Mouse (Mus musculus) heart, embryonic 11.5 days (tissue): ENCODE measurements at regions not wholly inside any gene's neighbourhood (a gene's known extent, or its start where the extent isn't known, plus 50 kb on each side); places are given as distances from the start of the nearest gene placed in this dataset.

ENCODE experiments used
- ATAC-seq: fragments of 200-750 bp; cut with Nextera tagmentation; replicated peaks from 2 replicates; pipeline ENCODE4 v1.8.0; 2017; ENCODE audit warnings: moderate library complexity; ENCODE audit not compliant: insufficient number of reproducible peaks, low FRiP score, low TSS enrichment
- H3K27ac ChIP-seq: fragments of 300-500 bp; sonication (generic); 2 replicates; pipeline ENCODE4 v1.5.1; 2014; ENCODE audit warnings: mild to moderate bottlenecking, low read depth, low read length
- H3K27me3 ChIP-seq: fragments of 300-500 bp; sonication (generic); 2 replicates; pipeline ENCODE4 v1.6.1; 2014; ENCODE audit warnings: mild to moderate bottlenecking, low read length, mixed read lengths; ENCODE audit not compliant: control insufficient read depth, insufficient read depth
- H3K36me3 ChIP-seq: fragments of 300-500 bp; sonication (generic); 2 replicates; pipeline ENCODE4 v1.6.1; 2014; ENCODE audit warnings: mild to moderate bottlenecking, low read length, moderate library complexity, mixed read lengths; ENCODE audit not compliant: control insufficient read depth, insufficient read depth
- H3K4me1 ChIP-seq: fragments of 300-500 bp; sonication (generic); 2 replicates; pipeline ENCODE4 v1.6.1; 2014; ENCODE audit warnings: low read length; ENCODE audit not compliant: control insufficient read depth, insufficient read depth
- H3K4me2 ChIP-seq: fragments of 300-500 bp; sonication (generic); 2 replicates; pipeline ENCODE4 v1.6.1; 2014; ENCODE audit warnings: mild to moderate bottlenecking, moderate library complexity
- H3K4me3 ChIP-seq: fragments of 300-500 bp; sonication (generic); 2 replicates; pipeline ENCODE4 v1.5.1; 2014; ENCODE audit warnings: low read depth, low read length
- H3K9ac ChIP-seq: fragments of 300-500 bp; sonication (generic); 2 replicates; pipeline ENCODE4 v1.6.1; 2014; ENCODE audit warnings: mild to moderate bottlenecking, low read depth, low read length, moderate library complexity
- H3K9me3 ChIP-seq: fragments of 300-500 bp; sonication (generic); replicated peaks from 2 replicates; pipeline ENCODE4 v1.6.1; 2016; ENCODE audit warnings: low read length; ENCODE audit not compliant: control insufficient read depth
- WGBS: fragments of 180-500 bp; shearing (Covaris S2); extraction: QIAGEN DNeasy Blood & Tissue Kit; methylation state at CpG from one replicate; pipeline ENCODE4 v1.1.7; 2014; ENCODE audit not compliant: insufficient replicate concordance; 5-methylcytosine and 5-hydroxymethylcytosine counted together

DNA sequence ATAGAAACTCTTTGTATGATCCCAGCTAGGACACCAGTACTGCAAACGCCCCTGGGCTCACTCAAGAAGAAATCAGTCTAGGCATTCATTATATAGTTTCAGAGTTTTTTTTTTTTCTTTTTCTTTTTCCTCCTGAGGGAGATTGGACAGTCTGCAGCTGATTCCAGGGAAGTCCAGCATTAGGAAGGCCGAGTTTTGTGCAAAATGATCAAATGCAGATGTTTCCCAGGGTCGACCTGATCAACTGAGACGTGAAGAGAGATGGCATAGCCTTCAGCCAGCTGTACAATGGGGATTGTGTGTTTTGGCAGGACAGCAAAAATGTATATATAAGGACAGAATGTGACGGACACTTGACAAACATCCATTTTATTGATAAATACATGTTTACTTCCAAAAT lies 107.7 kb upstream of the Six2 start:
- no peak overlapping the region for H3K4me2 ChIP-seq
- H3K9ac ChIP-seq: no peak overlapping the region
- H3K4me1 ChIP-seq: peaks cover 8% of the 10 kb centered on the region
- peaks cover 36% of the 10 kb centered on the region for H3K27me3 ChIP-seq
- ATAC-seq: no peak
- WGBS: 44% methylated on average over 5 of the region's 5 CpGs
- no peak overlapping the region for H3K4me3 ChIP-seq
- H3K9me3 ChIP-seq: no peaks in the 10 kb centered on the region
- no peaks in the 10 kb centered on the region for H3K36me3 ChIP-seq
- H3K27ac ChIP-seq: no peak overlapping the region

DNA sequence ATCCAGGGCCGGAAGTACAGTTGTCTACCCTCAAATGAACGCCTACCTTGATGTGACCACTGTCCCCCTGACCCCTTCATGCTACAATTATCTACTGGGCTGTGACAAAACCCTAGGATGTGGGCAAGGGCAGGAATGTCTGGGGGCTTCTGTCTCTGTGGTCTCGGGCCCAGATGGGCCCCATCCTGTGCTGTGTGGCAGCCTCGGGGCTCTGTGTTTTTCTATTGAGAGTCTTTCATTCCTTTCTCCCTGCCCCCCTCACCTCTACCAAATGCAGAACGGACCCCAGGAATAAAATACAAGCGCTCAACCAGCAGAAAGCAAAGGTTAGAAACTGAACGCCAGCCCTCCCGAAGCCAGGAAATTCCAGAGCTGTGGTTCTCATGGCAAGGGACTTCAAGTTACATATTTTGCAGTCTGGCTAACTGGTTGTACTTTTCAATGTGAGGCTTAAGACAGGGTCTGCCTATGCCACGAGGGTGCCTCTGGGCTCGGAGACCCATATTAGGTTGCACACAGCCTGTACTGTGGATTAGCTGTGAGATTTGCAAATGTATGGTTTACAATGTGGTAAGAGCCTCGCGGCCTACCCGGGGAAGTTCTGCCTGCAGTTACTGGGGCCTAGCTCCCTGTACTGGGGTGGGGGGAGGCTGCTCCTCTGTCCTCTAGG lies 97.7 kb upstream of the Six2 start:
- Histone ChIP-seq H3K4me1 (no peaks in the 10 kb centered on the region), H3K9ac (no peak overlapping the region), H3K36me3 (no peaks in the 10 kb centered on the region), H3K4me2 (no peak overlapping the region), H3K27ac (no peak overlapping the region), H3K9me3 (no peaks in the 10 kb centered on the region), H3K4me3 (no peak overlapping the region), H3K27me3 (peaks cover 5% of the 10 kb centered on the region; the same call in 1 of the 2 replicates)
- WGBS: 58% methylated on average over 13 of the region's 13 CpGs
- no peak for ATAC-seq

DNA sequence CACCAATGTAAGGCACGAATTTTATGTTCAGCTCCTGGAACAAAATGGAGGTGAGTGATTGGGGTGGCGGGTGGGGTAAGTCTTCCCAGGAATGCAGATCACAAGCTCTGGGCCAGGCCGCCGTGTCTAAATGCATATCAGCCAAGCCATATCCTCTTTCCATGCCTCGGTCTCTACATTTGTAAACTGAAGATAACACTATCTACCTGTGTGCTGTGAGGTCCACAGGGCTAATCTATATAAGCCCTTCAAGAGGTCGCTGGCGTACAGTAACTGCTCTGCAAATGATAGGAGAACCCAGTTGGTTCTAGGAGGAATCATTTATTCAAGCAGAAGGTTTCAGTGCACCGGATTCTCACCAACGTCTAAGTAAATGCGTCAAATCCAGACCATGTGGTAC lies 92.4 kb upstream of the Six2 start:
- no peak overlapping the region for H3K4me3 ChIP-seq
- H3K9ac ChIP-seq: no peak overlapping the region
- H3K36me3 ChIP-seq: no peaks in the 10 kb centered on the region
- peaks cover 11% of the 10 kb centered on the region for H3K27me3 ChIP-seq
- no peaks in the 10 kb centered on the region for H3K9me3 ChIP-seq
- no peak for ATAC-seq
- 72% methylated on average over 10 of the region's 10 CpGs for WGBS
- H3K4me1 ChIP-seq: no peaks in the 10 kb centered on the region
- H3K4me2 ChIP-seq: no peak overlapping the region
- no peak overlapping the region for H3K27ac ChIP-seq

DNA sequence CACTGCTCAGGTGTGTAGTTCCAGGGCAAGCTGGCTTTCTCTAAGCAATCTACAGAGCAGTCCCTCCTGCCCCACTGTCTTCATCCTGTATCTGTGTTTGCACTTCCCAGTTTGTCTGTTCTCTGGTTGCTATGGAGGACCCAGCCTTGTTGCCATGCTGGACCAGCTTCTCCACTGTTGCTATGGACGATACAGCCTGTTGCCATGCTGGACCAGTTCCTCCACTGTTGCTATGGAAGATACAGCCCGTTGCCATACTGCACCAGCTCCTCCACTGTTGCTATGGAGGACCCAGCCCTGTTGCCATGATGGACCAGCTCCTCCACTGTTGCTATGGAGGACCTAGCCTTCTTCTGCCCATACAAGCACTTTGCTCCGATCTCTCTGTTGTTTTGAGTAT lies 88.8 kb upstream of the Six2 start:
- Histone ChIP-seq H3K4me3 (no peak overlapping the region), H3K4me2 (no peak overlapping the region), H3K36me3 (no peaks in the 10 kb centered on the region), H3K9me3 (no peaks in the 10 kb centered on the region), H3K27ac (no peak overlapping the region), H3K9ac (no peak overlapping the region), H3K27me3 (peaks cover 21% of the 10 kb centered on the region), H3K4me1 (no peaks in the 10 kb centered on the region)
- WGBS: 75% methylated on average over 3 of the region's 3 CpGs
- ATAC-seq: no peak

DNA sequence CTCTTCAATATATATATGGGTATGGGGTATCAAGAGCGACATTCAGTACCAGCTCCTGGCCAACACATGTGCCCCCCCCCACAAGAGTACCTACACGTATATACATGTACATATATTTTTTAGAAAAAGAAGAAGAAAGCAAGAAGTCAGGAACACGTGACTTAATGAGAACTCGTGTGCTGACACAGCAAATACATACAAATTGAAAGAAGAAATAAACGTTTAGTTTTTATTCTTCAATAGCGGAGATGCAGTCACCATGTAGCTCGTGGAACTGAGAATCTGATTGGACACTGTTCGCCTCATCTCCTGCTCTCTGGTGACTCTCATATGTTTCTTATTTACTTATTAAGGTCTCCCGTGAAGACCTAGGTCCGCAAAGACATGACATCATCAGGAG lies 80.3 kb upstream of the Six2 start:
- WGBS: 85% methylated on average over 10 of the region's 10 CpGs
- Histone ChIP-seq H3K4me2 (no peak overlapping the region), H3K4me3 (no peak overlapping the region), H3K4me1 (no peaks in the 10 kb centered on the region), H3K9ac (no peak overlapping the region), H3K36me3 (no peaks in the 10 kb centered on the region), H3K27me3 (no peaks in the 10 kb centered on the region), H3K27ac (no peak overlapping the region), H3K9me3 (no peaks in the 10 kb centered on the region)
- no peak for ATAC-seq

DNA sequence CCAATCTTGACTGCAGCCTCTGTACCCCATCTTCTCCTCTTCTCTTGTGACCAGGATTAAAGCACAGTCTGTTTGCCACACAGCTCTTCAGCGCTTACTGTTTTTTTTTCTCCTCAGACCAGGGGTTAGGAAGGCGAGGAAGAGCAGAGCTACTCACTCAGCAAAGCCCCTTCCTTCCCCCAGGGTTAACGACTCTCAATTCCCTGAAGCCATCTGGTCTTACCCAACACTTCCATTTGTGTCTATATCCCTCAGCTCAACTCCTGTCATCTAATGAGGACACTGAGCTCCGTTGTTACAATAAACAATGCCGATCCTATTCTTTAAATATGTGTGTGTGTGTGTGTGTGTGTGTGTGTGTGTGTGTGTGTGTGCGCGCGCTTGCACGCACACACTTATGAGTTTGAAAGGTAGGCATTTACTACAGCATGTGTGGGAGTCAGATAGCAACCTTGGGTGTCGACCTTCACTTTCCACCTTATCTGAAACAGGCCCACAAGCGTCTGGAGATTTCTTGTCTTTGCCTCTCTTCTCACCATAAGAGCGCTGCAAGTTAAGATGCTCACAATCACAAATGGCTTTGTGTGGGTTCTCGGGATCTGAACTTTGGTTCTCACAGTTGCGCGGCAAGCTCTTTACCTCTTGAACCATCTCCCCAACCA lies 79.3 kb upstream of the Six2 start:
- no peak overlapping the region for H3K27ac ChIP-seq
- H3K9me3 ChIP-seq: no peaks in the 10 kb centered on the region; the same call in 1 of the 2 replicates
- no peaks in the 10 kb centered on the region for H3K4me1 ChIP-seq
- H3K4me2 ChIP-seq: no peak overlapping the region
- H3K36me3 ChIP-seq: no peaks in the 10 kb centered on the region
- 60% methylated on average over 15 of the region's 15 CpGs for WGBS
- no peak overlapping the region for H3K4me3 ChIP-seq
- no peak for ATAC-seq
- no peaks in the 10 kb centered on the region for H3K27me3 ChIP-seq
- H3K9ac ChIP-seq: no peak overlapping the region

DNA sequence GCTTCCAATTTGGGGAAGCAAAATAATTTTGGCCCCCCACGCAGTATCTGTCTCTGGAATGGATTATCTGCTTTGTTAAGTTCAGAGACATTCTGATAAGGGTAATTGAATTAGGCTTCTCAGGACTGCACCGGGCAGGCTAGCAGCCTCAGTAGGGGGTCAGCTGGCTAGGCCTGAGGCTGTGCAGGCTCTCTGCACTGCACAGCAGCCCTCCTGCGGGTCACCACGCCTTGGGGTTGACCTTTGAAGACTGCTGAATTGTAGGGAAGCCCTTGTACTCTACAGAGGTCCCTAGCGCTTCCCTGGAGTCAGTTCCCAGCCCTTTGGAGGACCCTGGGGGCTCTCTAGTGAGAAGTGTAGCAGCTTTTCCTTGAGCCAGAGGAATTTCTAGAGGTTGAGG lies 78.5 kb upstream of the Six2 start:
- no peak overlapping the region for H3K27ac ChIP-seq
- H3K4me1 ChIP-seq: no peaks in the 10 kb centered on the region
- H3K4me2 ChIP-seq: no peak overlapping the region
- no peaks in the 10 kb centered on the region; the same call in 1 of the 2 replicates for H3K9me3 ChIP-seq
- WGBS: 13% methylated on average over 5 of the region's 5 CpGs
- no peak overlapping the region for H3K9ac ChIP-seq
- no peaks in the 10 kb centered on the region for H3K36me3 ChIP-seq
- H3K27me3 ChIP-seq: no peaks in the 10 kb centered on the region
- ATAC-seq: no peak
- H3K4me3 ChIP-seq: no peak overlapping the region

DNA sequence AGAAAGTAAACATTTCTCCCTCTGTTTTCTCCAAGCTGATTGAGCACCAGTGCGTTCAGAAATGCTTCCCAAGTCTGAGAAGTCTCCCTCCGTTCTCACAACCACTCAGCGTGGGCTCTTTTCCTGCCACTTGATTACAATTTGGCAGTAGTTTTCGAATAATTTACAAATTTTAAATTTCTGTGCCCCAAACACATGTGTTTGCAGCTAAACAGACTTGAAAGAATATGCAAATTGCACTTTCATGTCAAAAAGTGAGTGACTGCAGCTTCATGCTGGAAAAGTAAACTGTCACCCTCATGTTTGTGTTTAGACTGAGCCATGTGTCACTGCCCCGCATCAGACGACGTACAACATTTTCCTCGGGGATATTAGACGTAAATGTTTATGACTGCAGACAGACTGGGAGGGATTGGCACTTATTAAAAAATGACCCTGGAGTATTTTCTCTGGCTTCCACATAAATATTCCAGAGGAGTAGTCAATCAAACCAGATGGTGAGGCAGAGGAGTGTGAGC lies 70.6 kb upstream of the Six2 start:
- no peaks in the 10 kb centered on the region for H3K36me3 ChIP-seq
- H3K4me1 ChIP-seq: no peaks in the 10 kb centered on the region
- no peak overlapping the region for H3K4me2 ChIP-seq
- no peak overlapping the region for H3K4me3 ChIP-seq
- H3K9ac ChIP-seq: no peak overlapping the region
- H3K27ac ChIP-seq: no peak overlapping the region
- H3K9me3 ChIP-seq: no peaks in the 10 kb centered on the region; the same call in 1 of the 2 replicates
- 61% methylated on average over 9 of the region's 9 CpGs for WGBS
- no peaks in the 10 kb centered on the region for H3K27me3 ChIP-seq
- ATAC-seq: no peak

DNA sequence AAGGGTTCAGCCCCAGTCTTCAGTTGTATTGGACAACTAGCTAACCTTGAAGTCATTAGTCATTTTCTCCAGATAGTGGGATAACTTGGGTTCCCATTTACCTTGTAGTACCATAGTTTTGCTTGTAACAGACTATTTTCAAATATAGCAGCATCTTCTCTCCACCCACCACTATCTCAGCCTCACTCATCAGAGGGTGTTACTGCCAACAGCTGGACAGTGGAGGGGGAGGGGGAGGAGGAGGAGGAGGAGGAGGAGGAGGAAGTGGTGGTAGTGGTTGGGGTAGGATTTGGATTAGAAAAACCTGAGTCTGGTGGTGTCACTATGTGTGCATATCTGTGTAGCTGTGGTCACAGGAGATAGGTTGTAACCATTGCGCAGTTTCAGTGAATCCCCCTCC lies 69.6 kb upstream of the Six2 start:
- no peak overlapping the region for H3K4me3 ChIP-seq
- H3K9me3 ChIP-seq: no peaks in the 10 kb centered on the region; the same call in 1 of the 2 replicates
- H3K27ac ChIP-seq: no peak overlapping the region
- ATAC-seq: no peak
- 75% methylated on average over 1 of the region's 1 CpGs for WGBS
- H3K9ac ChIP-seq: no peak overlapping the region
- H3K36me3 ChIP-seq: no peaks in the 10 kb centered on the region
- no peak overlapping the region for H3K4me2 ChIP-seq
- no peaks in the 10 kb centered on the region for H3K27me3 ChIP-seq
- no peaks in the 10 kb centered on the region for H3K4me1 ChIP-seq
